Mouse (Mus musculus): ENCODE measurements around the gene Hbq1b. TPM values are rescaled to one million over a fixed set of nuclear protein-coding genes. Genes with fewer than 3 reads are reported as not detected.

The Hbq1b gene
- total RNA-seq, 2 experiments from 2014 or later: not detected

DNA sequence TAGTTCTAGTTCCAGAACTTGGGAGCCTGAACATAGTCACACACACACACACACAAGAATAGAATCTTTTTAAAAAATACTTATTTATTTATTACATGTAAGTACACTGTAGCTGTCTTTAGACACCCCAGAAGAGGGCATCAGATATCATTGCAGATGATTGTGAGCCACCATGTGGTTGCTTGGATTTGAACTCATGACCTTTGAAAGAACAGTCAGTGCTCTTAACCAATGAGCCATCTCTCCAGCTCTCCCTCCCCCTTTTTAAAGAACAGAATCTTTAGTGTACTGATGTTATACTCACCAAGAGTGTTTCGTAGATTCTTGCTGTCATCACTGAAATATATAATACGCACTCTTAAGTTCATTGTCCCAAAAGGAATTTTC is 11.8 kb downstream of the Hbq1b start:
- no peak for ATAC-seq (replicated peaks; ENCODE audit: poor library complexity)

DNA sequence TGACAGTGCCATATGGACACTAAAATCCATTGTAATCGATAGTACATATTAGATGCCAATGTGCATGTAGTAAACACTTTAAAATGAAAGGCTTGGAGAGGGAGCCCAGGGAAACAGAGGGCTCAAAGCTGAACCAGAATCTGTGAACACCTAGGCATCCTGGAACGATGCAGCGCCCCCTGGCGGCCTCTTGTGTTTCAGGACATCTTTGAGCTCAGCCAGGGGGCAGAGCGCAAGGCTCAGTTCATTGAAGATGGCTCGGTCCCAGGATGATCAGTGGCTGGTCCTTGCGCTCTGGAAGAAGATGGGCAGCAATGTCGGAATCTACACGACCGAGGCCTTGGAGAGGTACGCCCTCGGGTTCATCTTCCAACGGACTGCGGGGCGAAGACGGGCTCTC is 13.1 kb downstream of the Hbq1b start, which contains the start of gene Hbq1a:
TSS of gene Hbq1a (plus strand) at position 205 of the 400 bp plus-strand sequence.
- peak; percentile 70 for ATAC-seq (replicated peaks; ENCODE audit: poor library complexity)

DNA sequence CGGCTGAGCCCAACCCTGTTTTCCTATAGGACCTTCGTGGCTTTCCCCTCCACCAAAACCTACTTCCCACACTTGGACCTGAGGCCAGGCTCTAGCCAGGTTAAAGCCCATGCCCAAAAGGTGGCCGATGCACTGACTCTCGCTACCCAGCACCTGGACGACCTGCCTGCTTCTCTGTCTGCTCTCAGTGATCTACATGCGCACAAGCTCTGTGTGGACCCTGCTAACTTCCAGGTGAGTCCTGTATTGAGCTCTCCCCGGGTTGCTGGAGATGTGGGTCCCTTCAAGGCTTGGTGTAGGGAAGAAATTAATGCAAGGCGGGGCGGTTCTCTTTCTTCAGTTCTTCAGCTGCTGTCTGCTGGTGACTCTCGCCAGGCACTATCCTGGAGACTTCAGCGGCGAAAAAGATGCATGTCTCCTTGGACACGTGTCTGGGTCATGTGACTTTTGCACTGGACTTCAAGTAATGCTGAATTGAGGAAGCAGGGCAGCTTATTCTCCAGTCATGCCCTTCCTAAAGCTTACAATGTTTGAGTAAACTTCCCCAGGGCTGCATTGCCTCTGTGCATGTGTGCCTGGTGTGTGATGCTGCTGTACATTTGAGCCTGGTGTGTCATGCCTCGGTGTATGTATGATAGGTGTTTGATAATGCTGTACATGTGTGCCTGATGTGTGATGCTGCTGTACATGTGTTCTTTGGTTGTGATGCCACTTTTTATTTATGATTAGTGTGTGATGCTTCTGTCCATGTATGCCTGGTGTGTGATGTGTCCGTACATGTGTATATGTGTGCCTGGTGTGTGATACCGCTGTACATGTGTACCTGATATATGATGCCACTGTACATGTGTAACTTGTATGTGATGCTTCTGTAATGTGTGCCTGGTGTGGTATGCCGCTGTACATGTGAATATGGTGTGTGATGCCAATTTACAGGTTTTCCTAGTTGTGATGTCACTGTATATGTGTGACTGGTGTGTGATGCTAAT is 13.8 kb downstream of the Hbq1b start:
- peak; percentile 20 for ATAC-seq (replicated peaks; ENCODE audit: poor library complexity)

DNA sequence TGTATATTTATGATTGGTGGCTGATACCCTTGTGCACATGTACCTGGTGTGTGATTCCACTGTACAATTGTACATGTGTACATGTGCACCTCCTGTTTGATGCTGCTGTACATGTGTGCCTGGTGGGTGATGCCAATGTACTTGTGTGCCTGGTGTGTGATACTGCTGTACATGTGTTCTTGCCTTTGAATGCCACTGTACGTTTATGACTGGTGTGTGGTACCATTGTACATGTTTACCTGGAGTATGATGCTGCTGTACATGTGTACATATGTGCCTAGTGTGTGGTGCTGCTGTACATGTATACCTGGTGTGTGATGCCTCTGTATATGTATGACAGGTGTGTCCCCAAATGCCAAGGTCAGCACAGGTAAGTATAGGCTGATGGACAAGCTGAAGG is 14.7 kb downstream of the Hbq1b start:
- no peak for ATAC-seq (replicated peaks; ENCODE audit: poor library complexity)

DNA sequence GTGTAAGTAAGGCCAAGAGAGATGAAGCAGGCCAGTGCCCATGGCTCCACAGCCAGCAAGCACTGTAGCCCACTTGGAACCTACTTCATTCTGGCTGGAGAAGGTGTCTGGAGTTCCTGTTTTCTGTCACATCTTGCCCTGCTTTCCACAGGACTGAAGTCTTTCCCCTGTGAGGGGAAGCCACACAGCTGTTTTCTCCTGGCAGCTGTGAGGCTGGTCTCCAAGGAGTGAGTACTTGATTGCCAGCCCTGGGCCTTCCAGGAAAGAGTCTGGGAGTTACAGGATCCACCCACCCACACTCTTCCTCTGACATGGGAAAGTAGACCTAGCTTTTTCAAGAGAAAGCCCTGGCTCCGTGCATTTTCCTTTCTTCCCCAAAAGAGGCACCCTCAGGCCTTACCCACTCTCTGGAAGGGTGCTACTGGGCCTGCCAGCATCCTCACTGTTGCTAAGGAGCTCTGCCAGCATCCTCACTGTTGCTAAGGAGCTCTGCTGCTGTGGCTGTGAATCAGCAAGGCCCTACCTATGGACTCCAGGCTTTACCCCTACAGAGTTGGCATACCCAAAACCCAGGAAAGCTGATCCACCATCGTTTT is 16.2 kb downstream of the Hbq1b start:
- ATAC-seq (replicated peaks; ENCODE audit: poor library complexity): no peak

DNA sequence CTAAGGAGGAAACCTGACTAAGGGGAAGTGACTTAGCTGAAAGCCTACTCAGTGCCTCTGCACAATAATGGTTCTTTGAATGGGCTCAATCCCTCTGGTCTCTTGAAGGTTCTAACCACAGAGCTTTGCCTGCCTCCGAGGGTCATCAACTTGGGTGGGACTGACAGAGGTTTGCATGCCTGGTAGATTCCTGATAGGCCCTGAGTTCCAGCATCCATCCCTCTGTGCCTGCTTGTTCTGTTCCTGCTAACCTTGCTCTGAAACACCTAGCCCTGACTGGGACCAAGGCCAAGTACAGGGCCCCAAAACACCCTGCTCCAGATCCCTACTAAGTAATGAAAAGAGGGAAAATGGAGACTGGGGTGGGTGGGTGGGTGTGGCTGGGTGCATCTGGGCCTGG is 16.7 kb downstream of the Hbq1b start:
- ATAC-seq (replicated peaks; ENCODE audit: poor library complexity): no peak

DNA sequence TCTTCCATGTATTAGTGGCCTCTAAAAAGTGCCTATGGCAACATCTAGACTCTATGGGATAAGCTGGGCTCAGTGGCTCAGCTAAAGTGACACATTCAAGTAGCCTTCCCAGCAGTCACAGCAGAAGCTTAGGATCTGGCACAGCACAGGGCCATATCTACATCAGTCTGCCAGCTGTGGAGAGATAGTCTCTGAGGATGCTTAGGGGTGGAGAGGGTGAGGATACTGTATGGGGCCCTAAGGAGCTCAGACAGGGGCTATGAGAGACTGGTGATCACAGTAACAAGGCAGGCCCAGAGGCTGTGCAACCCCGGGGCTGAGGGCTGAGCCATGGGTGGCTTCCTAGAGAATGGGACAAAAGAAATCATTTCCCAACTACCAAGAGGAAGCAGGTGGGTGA is 20.2 kb downstream of the Hbq1b start:
- ATAC-seq (replicated peaks; ENCODE audit: poor library complexity): no peak

DNA sequence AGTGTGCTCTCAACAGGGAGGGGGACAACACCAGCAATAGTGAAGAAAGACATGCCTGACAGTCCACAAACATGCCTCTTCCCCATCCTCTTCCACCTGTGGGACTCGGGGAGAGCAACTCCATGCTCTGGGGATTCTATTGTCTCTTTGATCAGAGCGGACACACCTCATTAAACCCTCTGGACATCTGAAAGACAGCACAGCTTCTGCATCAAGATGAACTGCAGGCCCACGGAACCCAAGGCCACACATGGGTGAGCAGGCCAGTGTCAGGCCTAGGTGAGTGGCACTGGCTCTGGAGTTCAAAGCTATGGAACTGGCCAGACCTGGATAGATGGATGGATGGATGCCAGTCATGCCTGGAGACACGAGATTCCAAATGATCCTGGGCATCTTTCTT is 22.7 kb downstream of the Hbq1b start:
- no peak for ATAC-seq (replicated peaks; ENCODE audit: poor library complexity)

DNA sequence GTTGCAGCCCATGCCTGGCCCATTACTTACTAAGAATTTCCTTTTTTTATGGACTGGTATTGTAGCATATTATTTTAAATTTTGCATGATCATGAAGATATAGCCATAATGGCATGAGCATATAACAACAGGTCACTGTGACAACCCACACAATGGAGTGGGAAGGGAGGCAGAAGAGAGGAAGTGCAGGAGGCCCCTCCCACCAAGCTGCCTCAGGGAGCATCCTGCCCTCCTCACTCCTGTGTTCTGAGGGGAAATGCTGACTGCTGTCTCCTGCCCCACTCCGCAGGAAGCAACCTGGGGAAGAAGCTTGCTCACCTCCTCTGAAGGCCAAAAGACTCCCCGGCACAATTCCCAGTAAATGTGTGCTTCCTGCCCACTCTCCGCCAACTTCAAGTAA is 23.2 kb downstream of the Hbq1b start:
- ATAC-seq (replicated peaks; ENCODE audit: poor library complexity): no peak; the same call in 1 of the 2 replicates

DNA sequence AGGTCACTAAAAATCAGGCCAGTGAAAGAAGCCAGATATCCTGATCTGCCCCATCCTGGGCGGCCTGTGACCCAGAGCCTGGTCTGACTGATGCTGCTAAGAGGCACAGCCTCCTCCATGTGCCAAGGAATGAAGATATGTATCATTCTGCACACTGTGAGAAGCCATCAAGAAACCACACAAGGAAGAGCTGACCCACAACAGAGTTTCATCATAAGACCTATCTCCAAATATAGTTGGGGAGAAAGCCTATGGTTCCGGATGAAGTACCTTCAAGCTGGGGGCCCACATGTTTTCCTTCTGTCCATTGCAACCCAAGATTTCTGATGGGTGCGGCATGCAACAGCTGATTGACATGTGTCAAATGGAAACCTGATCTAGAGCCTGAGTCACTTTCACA is 29.2 kb downstream of the Hbq1b start:
- ATAC-seq (replicated peaks; ENCODE audit: poor library complexity): 0 out of 2 replicates have a peak, but pooled peaks have one; percentile 18

DNA sequence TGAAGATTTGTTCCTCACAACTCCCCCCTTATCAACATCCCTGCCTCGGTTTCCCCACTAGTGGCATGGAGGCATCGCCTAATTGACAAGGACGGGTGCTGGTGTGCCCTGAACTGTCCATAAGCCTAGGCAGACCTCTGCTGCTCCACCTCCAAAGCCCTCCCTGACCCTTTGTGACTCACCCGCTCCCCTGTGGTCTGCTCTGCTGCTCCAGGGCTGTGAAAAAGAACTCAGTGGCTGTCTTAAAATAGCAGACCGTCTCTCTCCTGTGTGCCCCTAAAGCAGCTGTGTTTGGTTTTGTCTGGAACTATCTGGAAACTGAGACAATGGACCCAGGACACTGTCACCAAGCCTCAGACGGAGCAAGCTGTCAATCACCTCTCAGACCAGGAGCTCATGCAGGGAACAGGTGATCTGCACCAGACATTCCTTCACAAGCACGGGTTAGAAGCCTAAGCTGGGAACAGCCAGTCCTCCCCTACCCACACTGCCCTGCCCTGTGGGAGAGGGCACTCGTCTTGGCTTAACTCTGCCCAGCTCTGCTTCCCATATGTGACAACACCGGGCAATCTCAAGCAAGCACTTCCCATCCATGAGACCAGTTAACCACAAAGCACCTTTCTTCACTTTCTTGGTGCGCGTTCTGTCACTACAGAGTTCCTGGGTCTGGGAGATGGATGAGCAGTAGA is 33.9 kb downstream of the Hbq1b start:
- peak; percentile 43 for ATAC-seq (replicated peaks; ENCODE audit: poor library complexity)

DNA sequence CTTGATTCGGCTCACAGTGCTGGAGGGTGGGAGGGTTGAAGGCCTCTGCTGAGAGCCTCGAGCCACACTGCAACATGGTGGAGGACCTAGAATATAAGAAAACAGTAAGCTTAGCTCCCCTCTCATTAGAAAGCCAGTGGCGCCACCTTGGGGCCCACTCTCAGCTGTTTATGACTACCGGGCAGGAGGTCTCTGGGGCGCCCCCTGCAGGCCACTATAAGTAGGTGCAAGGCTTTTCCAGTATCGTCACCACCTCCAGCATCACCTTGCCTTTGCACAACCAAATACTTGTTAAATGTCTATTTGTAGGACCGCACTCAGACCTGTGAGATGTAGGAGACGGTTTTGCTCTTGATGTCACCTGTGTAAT is 34.4 kb downstream of the Hbq1b start:
- ATAC-seq (replicated peaks; ENCODE audit: poor library complexity): peak; percentile 85

DNA sequence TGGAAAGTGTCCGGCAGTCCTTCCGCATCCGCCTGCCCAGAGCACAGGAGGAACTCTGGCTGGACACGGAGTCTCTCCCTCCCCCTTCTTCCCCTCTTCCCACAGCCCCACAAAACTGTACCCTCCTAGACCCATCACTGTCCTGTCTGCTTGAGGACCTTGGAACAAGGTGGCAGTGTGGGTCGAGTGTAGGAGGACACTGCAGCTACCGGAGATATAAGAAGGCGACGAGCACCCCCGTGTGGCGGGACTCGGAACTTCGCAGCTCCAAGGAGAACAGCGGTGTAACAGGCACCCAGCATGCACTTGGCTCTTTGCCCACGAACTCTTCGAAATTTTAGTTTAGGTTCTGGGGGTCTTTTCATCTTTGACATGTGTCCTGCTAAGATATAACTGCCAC is 37.8 kb downstream of the Hbq1b start:
- peak; percentile 92 for ATAC-seq (replicated peaks; ENCODE audit: poor library complexity)

DNA sequence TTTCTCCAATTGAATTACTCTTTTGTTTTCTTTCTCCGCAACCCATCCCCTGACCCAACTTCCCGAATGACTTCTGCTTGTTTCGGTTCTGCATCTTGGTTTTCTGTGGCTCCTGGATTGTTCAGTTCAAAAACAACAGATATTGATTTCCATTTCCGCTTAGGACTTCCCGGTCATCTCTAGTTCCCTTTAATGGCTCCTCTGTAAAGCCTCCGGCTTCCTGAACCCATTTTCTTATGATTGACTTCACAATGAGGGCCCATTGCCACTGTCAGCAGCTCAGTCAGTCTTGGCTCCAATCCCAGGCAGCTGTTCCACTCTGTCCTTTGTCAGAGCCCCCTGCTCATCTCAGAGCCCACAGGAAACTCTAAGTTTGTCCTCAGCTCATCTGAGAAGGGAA is 44.3 kb downstream of the Hbq1b start:
- peak; percentile 82 for ATAC-seq (replicated peaks; ENCODE audit: poor library complexity)

DNA sequence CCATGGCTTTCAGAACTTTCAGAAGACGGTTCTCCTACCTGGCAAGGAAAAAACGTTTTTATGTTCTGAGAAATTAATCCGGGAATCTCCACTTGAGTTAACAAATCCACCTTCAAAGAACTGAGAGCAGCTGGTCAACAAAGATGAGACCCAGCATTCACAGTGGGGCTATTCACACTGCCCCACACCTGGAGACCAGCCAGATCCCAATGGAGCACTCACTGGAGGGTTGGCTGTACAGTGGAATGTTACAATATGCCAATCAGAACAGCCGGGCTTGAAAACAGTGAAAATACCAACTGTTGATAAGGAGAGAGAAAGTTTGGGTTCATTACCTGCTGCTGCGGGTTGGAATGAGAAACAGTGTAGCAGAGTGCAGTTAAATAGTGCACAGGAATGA is 45.1 kb downstream of the Hbq1b start:
- ATAC-seq (replicated peaks; ENCODE audit: poor library complexity): no peak

DNA sequence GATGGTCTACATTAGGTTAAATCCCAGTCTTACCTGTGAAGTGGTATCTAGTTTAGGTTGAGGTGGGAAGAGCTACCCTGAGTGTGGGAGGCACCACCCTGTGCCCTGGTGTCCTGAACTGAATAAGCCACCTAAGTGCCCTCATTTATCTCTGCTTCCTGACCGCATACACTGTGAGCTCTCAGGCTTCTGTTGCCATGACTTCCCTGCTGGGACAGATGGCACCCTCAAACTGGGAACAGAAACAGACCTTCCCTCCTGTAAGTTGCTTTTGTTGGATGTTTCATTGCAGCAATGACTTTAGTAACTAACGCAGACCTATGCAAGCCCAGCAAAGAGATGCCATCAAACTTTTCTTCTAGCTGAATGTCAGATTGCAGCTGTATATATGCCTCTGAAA is 46.5 kb downstream of the Hbq1b start:
- peak; percentile 55 for ATAC-seq (replicated peaks; ENCODE audit: poor library complexity)

DNA sequence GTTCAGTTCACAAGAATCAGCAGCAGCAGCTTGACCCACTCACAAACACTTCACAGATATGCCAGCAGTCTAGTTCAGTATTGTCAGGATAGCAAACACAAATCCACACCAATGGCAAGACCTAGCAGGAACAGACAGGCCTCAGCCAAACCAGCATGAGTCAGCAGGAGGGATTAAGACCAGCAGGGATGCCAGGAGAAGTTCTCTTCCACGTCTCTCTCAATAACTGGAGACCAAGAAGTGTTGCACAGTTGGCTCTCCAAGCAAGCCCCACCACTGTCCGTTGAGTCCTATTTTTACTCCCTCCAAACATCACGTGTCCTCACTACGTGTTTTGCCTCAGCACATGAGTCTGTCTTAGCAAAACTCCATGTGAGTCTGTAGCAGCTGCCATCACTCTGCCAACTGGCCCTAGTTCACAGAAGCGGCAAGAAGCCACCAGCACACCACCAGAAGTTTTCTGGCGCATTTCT is 49.7 kb downstream of the Hbq1b start:
- ATAC-seq (replicated peaks; ENCODE audit: poor library complexity): no peak
